Mouse (Mus musculus) splenic B cell, adult 2 months (primary cell): ENCODE measurements at regions not wholly inside any gene's neighbourhood (a gene's known extent, or its start where the extent isn't known, plus 50 kb on each side); places are given as distances from the start of the nearest gene placed in this dataset.

Source experiments
- DNase-seq: peaks from one replicate; pipeline ENCODE4 v3.0.0-alpha.2; 2011; ENCODE audit warnings: low read depth, low spot score
- H3K27me3 ChIP-seq: 2 replicates; pipeline ENCODE4 v1.6.1; 2012; ENCODE audit warnings: mild to moderate bottlenecking, low read length, moderate library complexity, mixed read lengths; ENCODE audit not compliant: control insufficient read depth, poor library complexity, insufficient read depth, severe bottlenecking
- H3K36me3 ChIP-seq: 2 replicates; pipeline ENCODE4 v1.6.1; 2012; ENCODE audit warnings: mild to moderate bottlenecking, low read length, moderate library complexity, mixed read lengths; ENCODE audit not compliant: control insufficient read depth, poor library complexity, insufficient read depth, severe bottlenecking

DNA sequence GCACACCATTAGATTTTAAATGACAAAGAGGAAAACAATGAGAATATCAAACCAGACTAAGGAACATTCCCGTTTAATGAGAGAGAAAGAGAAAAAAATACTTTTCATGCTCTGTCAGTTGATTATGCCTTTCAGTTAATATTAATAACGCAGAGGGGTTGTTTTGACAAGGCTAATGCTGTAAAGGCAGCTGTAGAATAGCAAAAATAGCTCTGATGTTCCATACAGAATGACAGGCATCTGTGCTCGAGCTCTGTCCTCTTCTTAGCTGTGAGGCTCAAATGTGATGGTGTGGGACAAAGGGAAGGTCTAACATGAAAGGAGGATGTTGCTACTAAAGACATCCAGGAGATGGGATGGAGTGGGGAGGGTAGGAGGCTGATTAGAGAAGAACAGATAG, 87.1 kb upstream of the Fam3c start:
- Histone ChIP-seq H3K36me3 (no peaks in the 10 kb centered on the region), H3K27me3 (no peaks in the 10 kb centered on the region)
- DNase-seq = no peak

DNA sequence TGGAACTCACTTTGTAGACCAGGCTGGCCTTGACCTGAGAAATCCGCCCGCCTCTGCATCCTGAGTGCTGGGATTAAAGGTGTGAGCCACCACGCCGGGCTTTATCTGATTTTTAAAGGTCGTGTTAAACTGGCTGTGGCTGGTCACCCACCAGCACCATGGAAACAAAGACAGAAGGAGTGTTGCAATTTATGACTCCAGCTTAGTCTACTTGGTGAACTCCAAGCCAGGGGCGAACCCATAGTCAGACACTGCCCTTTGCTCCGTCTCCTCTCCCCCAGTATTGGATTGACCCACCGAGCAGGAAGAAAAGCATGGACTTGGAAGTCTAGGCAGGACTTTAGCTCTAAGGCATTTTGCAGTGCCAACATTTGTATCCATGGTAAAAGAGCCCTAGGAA, 86.5 kb upstream of the Fam3c start:
- Histone ChIP-seq H3K36me3 (no peaks in the 10 kb centered on the region), H3K27me3 (no peaks in the 10 kb centered on the region)
- DNase-seq = no peak

DNA sequence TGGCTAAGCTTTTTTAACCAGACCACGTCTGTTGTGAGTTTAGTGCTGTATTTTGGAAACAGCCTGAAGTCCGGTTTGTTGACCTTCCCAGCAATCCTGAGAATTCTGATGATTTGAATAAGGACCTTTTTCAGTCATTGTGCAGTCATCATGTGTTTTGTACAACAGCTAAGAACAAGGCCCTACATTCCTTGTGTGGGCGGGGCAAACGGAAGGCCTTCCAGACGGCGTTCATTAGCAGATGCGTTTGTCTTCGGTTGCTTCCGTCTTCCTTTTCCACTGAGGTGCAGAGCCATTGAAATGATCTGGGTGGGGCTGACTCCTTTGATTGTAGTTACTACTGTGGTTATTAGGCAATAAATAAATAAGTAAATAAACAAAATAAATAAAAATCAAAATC, 83.8 kb upstream of the Fam3c start:
- no peaks in the 10 kb centered on the region for H3K27me3 ChIP-seq
- no peak for DNase-seq
- H3K36me3 ChIP-seq = no peaks in the 10 kb centered on the region

DNA sequence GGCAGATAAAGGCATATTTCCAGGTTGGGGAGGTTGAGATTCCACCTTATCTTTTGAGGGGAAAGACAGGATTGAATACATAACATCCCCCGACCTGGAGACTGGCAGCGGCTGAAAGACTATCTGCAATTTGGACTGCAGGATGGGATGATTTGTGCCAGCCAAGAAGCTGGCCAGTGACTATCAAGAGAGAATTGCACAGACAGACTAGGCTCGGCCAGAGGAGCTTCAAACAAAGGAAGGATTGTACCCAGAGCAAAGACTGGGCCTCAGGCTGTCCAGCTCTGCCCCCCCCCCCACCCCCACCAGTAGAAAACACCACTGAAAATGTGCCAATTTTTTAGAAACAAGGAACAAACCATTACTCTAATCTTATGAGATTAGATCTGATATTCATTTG, 73.0 kb upstream of the Fam3c start:
- Histone ChIP-seq H3K36me3 (no peaks in the 10 kb centered on the region), H3K27me3 (no peaks in the 10 kb centered on the region)
- no peak for DNase-seq

DNA sequence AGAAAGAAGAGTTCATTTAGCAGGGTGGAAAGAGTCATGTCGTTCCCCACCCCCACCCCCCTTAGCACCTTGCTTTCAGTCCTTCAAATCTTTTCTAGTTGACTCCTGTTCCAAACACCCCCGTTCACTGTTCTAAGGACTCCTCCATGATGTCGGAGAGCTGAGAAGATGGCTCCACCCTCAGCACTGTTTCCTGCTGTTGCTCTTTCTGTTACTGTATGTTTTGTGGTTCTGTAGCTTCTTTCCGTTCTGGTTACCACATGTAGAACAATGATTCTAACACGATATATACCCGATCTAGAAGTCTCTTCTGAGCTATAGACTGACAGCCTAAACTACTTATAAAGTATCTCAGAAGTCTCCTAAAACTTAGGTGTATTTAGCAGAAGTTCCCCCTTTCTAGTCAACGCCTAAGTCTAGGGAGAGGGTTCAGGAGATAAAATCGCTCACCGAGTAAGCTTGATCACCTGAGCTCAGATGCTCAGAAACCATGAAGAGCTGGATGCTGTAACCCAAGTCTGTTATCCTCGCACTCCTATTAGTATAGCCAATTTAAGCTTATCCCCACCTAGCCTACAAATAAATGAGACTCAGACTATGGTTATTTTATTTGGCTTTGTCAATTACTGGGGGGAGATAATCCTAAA, 68.2 kb upstream of the Fam3c start:
- Histone ChIP-seq H3K36me3 (no peaks in the 10 kb centered on the region), H3K27me3 (no peaks in the 10 kb centered on the region)
- DNase-seq = peak; percentile 49

DNA sequence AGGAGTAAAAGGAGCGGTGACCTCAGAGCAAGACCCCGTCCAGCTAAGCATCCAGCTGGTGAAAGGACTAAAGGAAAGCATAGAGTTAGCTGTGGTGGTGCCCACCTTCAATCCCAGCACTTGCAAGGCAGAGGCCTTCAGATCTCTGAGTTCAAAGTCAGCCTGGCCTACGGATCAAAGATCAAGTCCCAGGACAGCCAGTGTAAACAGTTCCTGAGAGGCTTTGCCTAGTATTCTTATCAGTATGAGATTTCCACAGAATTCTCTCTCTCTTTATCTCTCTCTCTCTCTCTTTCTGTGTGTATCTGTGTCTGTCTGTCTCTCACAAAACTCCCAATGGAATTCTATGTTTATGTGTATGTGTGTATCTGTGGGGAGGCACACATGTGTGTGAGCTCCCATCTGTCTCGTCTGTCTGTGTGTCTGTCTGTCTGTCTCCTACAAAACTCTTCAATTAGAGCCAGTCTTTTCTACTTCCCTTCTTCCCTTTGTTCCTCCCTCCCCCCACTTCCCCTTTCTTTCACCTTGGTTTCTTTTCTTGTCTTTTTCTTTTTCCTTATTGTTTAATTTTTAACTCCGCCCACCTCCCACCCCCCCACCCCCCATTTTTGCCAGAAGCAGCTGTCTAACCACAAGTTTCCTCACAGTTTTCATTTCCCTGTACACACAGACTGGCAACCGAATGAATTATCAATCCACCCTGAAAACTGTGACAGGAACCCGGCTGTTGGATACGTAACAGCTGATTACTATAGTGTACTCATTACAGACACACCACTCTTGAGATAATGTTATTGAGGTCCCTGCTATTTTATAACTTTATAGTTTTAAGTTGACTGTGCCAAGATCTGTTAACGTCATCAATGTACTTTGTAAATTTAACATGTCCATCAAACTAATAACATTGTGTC, 67.3 kb upstream of the Fam3c start:
- H3K27me3 ChIP-seq = no peaks in the 10 kb centered on the region
- DNase-seq = peak; percentile 35

DNA sequence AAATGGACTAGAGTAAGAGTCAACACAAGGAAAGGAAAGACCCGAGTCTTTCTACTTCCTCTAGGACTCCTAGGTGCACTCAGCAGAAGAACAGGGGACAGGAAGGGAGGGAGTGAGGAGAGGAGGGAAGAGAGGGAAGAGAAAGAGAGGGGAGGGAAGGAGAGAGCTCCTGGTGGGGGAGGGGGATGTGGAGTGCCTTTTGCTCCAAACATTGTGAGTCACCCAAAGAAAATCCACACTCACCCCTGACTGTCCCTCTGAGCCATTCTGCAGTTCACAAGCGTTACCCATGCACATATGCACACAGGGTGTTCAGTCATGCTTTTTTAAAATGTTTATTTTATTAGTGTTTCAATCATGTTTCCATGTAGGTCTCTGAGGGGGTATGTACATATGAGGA, 65.5 kb upstream of the Fam3c start:
- no peaks in the 10 kb centered on the region for H3K27me3 ChIP-seq
- no peak for DNase-seq
- no peaks in the 10 kb centered on the region for H3K36me3 ChIP-seq

More for the DNA sequence above, 67.3 kb upstream of the Fam3c start:
- no peaks in the 10 kb centered on the region for H3K36me3 ChIP-seq

DNA sequence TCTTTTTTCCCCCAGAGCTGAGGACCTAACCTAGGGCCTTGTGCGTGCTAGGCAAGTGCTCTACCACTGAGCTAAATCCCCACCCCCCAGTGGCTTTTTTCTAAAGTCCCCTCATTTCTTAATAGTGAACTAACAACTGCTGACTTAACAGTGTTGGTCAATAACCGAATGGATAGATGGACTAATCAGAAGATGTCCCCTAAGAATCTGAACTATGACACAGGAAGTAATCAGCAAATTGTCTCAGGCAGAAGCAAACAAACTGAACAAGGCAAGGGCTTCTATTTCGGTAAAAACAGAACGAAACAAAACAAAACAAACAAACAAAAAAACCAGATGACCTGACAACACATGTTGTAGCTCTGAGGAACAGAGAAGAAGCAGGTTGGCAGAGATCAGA, 62.2 kb upstream of the Fam3c start:
- DNase-seq = no peak
- H3K27me3 ChIP-seq = no peaks in the 10 kb centered on the region
- H3K36me3 ChIP-seq = no peaks in the 10 kb centered on the region

DNA sequence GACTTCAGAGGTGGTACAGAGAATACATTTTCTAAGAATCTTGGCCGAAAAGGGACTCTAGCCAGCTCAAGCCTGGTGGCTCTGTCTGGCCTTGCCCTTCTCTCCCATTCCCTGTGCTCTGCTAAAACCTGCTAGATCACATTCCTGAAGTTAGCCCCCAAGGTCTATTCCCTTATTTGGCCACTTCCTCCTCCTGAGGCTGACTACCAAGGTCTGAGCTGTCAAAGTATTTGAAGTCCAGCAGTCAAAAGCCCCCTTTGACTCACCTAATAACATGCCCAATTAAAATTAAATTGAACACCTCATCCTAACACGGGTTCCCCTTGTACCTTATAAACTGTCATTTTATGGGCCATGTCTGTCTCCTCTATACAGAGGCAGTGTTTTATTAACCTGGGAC, 61.1 kb upstream of the Fam3c start:
- H3K27me3 ChIP-seq = no peaks in the 10 kb centered on the region
- no peaks in the 10 kb centered on the region for H3K36me3 ChIP-seq
- DNase-seq = no peak

DNA sequence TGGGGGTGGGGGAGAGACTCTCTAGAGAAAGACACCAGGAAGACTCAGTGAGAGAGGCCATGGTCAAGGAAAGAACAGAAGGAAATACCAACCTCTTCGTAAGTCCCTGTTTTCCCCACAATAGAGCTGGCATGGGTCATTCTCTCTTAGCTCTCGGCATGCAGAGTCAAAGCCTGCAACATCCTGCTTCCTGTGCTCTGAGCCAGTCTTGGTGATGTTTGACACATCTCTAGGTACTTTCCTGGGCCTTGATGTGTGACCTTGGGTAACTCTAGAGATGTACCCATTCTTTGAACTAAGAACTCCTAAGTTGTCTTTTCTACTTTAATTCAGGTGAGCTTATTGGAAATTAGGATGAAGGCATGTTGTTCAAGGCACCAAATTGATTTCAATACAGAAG, 55.8 kb upstream of the Fam3c start:
- no peaks in the 10 kb centered on the region for H3K36me3 ChIP-seq
- DNase-seq = peak; percentile 58
- H3K27me3 ChIP-seq = no peaks in the 10 kb centered on the region

DNA sequence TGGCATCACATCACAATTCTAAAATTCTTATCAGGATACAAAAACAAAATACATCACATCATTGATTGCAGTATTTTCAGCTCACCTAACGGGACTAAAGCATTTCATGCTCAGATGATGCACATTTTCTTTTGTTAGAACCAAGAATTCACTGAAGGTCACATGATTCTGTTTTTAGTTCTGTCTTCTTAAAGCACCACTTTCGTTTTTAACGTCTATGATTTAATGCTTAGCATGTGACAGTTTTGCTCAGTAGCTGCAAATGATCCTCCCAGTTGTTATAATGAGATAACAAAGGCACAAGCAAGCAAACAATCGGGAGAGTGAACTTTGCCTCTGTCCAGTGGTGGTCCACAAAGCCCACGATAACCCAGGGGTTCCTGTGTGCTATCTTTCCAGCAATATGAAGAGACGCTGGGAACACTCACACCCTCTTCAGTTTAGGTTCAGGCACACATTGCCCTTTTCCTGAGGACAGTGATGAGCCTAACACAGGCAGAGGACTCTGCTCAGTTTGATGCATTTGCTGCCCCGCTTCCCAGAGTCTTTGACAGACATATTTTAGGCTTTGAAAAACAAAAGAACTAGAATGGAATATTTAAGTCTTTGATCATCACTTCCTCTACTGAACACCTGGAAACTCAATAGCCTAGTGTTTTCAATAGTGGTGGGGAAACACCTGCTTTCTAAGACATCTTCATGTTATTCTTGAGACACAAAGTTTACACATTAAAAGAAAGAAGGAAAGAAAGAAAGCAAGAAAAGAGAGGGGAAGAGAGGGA, 53.0 kb upstream of the Fam3c start:
- H3K27me3 ChIP-seq = no peaks in the 10 kb centered on the region
- no peaks in the 10 kb centered on the region for H3K36me3 ChIP-seq
- DNase-seq = peak; percentile 71
